Mouse (Mus musculus): ENCODE results near the gene Rsf1. TPM values are rescaled to one million over a fixed set of nuclear protein-coding genes. Genes with fewer than 3 reads are reported as not detected.

Rsf1 gene
- polyA plus RNA-seq, 1 experiment from 2014 or later, result 38.0 TPM

DNA sequence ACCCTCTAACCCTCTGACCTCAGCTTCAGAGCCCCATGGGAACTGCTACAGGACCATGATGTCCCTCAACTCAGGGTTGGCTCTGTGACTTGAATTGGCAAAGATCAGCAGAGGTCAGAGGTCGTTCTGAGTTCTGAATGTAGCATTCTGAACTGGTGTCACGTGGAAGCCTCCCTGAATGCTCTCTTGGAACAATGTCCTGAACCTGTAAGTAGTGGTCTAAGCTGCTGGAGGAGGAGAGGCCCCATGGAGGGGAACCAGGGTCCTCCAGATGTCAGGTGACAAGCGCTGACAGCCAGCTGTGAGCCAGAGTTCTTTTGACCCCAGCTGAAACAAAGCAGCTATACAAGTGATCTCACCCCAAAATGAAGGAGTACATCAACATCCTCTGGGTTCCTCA is 150.7 kb downstream of the Rsf1 start:
- H3K4me2 ChIP-seq, result no peak overlapping the region
- peaks cover 3% of the 10 kb centered on the region; the same call in 1 of the 2 replicates for H3K27me3 ChIP-seq
- H3K4me3 ChIP-seq (replicated peaks), result no peak overlapping the region
- no peaks in the 10 kb centered on the region for H3K9me3 ChIP-seq
- peaks cover 20% of the 10 kb centered on the region for H3K4me1 ChIP-seq
- H3K36me3 ChIP-seq (replicated peaks), result peaks cover 7% of the 10 kb centered on the region; the same call in 1 of the 2 replicates
- no peak for ATAC-seq (ENCODE audit: low FRiP score)
- no peak overlapping the region for H3K9ac ChIP-seq
- 27% methylated on average over 3 of the region's 3 CpGs for WGBS
- H3K27ac ChIP-seq, result no peak overlapping the region

DNA sequence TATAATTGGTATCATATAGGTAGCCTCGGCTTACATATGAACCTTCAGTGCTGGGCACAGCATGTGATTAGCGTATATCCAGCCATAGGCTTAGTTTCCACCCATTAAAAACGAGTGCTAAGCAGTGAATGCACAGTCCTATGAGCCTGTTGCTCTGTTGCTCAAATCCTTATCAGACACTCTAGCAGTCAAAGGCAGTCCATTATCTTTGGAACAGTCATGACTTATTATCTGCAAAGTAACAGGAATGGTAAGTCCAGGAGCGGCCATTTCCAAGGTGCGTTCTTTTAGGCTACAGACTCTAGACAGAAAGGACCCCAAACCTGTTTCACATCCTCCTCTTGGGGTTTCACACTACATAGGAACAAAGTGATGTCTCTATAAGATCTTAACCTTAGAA is 153.9 kb downstream of the Rsf1 start:
- no peak overlapping the region for H3K4me2 ChIP-seq
- no peak overlapping the region for H3K27ac ChIP-seq
- H3K9ac ChIP-seq, result no peak overlapping the region
- no peak overlapping the region for H3K4me3 ChIP-seq (replicated peaks)
- H3K27me3 ChIP-seq, result peaks cover 19% of the 10 kb centered on the region
- no peak for ATAC-seq (ENCODE audit: low FRiP score)
- no peaks in the 10 kb centered on the region for H3K9me3 ChIP-seq
- H3K4me1 ChIP-seq, result peaks cover 27% of the 10 kb centered on the region
- 89% methylated on average over 5 of the region's 5 CpGs for WGBS
- H3K36me3 ChIP-seq (replicated peaks), result no peaks in the 10 kb centered on the region

DNA sequence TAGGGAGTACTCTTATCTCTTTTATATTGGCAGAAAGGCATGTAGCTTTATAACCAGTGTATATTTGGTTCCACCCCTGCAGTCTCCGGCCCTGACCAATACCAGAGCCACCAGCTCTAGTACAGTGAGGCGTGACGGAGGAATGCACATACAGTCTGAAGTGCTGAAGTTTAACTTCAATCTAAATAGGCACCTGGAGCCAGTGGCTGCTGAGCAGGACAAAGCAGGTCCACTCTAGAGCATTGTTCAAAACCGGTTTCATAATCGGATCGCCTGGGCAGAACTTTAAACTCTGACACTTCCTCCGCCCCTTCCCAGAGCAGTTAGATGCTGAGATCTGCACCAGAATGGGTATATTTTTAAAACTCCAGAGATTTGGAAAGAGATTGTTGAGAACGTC is 155.3 kb downstream of the Rsf1 start:
- Histone ChIP-seq H3K4me1 (peaks cover 17% of the 10 kb centered on the region), H3K4me2 (no peak overlapping the region), H3K36me3 (replicated peaks) (no peaks in the 10 kb centered on the region), H3K27ac (no peak overlapping the region), H3K27me3 (peaks cover 25% of the 10 kb centered on the region), H3K9me3 (no peaks in the 10 kb centered on the region), H3K4me3 (replicated peaks) (no peak overlapping the region), H3K9ac (no peak overlapping the region)
- WGBS, result 83% methylated on average over 8 of the region's 8 CpGs
- no peak for ATAC-seq (ENCODE audit: low FRiP score)

DNA sequence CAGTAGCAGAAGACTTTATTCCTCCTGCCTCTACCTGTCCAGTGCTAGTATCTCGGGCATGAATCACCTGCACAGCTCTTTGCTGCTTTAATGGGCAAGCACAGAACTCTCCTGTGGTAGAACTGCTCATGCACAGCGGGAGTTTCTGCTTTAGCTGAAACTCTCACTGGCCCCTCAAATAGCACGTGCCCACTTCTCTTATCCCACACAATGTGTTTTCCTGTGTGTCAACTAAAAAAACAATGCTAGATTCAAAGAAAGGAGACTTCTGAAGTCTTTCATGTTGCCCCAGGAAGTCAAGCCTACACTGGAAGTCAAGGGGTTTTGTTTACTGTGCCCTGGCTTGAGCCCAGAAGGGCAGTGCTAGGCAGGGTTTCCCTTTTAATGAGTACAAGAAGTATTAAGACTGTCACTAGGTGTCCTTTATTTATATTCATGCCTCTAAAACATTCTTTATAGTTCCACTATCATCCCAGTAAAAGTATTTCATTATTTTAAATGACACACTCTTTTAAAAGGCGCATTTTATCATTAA is 156.3 kb downstream of the Rsf1 start:
- Histone ChIP-seq H3K27ac (no peak overlapping the region), H3K4me1 (peaks cover 10% of the 10 kb centered on the region), H3K4me2 (no peak overlapping the region), H3K36me3 (replicated peaks) (no peaks in the 10 kb centered on the region), H3K4me3 (replicated peaks) (no peak overlapping the region), H3K9me3 (no peaks in the 10 kb centered on the region), H3K9ac (no peak overlapping the region), H3K27me3 (peaks cover 30% of the 10 kb centered on the region)
- WGBS, result 31% methylated on average over 4 of the region's 4 CpGs
- no peak for ATAC-seq (ENCODE audit: low FRiP score)

DNA sequence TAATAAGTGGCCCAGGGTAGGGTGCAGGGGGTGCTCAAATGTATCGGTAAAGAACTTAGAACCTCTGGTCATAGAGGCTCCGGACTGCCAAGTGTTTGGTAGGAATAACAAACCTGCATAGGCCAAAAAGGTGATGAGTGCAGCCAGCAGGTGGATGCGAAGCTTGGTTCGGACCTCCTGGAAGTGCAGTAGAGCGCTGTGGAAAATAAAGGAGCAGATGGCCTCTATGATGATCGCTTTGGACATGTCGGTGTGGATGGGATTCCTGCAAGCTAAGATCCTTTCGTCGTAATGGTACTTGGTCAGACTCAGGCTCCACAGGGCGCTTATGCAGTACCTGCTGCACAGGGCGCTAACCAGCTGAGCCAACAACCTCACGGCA is 157.6 kb downstream of the Rsf1 start:
- H3K4me2 ChIP-seq, result peak overlapping the region; percentile 92
- no peak overlapping the region for H3K27ac ChIP-seq
- ATAC-seq (ENCODE audit: low FRiP score), result no peak; the same call in 1 of the 2 replicates
- H3K4me1 ChIP-seq, result peaks cover 10% of the 10 kb centered on the region
- no peaks in the 10 kb centered on the region for H3K36me3 ChIP-seq (replicated peaks)
- peaks cover 33% of the 10 kb centered on the region for H3K27me3 ChIP-seq
- peak overlapping the region; percentile 72 for H3K9ac ChIP-seq
- no peaks in the 10 kb centered on the region for H3K9me3 ChIP-seq
- WGBS, result 6% methylated on average over 12 of the region's 12 CpGs
- peak overlapping the region; percentile 66 for H3K4me3 ChIP-seq (replicated peaks)

DNA sequence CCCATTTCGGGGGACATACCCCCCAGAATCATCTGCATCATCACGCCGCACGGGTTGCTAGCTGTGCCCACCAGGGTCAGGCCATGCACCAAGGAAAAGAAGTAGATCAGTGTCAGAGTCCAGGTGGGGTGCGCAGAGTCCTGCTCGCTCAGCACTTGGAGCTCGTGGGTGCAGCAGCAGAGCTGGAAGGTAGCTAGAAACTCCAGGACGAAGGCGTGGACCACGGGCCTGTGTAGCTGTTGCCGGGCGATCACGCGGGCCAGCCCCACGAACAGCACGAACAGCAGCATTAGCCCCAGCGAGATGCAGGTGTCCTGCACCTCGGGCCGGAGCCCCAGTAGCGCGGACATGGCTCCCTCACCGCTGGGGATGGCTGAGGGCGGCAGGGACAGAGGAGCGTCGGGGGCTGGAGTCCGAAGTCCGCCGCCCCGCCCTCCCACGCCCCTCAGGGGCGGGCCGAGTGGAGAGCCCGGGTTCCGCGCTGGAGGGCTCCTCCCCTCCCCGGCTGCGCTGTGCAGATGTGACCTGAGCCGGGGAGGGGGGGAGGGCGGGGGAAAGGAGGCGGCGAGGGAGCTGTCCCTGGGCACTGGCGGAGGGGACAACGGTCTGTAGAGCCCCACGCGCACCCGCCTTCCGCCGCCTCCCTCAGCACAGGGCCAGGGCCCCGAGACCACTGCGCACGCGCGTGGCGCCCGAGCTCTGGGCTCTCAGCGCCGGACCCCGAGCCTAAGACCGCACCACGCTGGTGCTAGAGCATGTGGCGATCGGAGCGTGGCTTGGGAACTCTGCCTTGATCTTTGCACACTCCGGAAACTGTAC is 158.2 kb downstream of the Rsf1 start, which contains the start of gene Aqp11:
Gene Aqp11, minus strand, starts transcription at position 652 of the 819 bp plus-strand sequence.
- no peaks in the 10 kb centered on the region for H3K9me3 ChIP-seq
- H3K9ac ChIP-seq, result peak within 1 kb of the TSS; percentile 72
- peak within 1 kb of the TSS; percentile 66 for H3K4me3 ChIP-seq (replicated peaks)
- H3K4me2 ChIP-seq, result peak within 1 kb of the TSS; percentile 92
- H3K27ac ChIP-seq, result 0 out of 2 replicates have a peak within 1 kb of the TSS, but pooled peaks have one; percentile 19
- no peaks in the 10 kb centered on the region for H3K36me3 ChIP-seq (replicated peaks)
- WGBS, result under 1% methylated on average over 51 of the region's 64 CpGs
- H3K4me1 ChIP-seq, result peaks cover 10% of the 10 kb centered on the region
- ATAC-seq (ENCODE audit: low FRiP score), result peak; percentile 94
- peaks cover 33% of the 10 kb centered on the region for H3K27me3 ChIP-seq

DNA sequence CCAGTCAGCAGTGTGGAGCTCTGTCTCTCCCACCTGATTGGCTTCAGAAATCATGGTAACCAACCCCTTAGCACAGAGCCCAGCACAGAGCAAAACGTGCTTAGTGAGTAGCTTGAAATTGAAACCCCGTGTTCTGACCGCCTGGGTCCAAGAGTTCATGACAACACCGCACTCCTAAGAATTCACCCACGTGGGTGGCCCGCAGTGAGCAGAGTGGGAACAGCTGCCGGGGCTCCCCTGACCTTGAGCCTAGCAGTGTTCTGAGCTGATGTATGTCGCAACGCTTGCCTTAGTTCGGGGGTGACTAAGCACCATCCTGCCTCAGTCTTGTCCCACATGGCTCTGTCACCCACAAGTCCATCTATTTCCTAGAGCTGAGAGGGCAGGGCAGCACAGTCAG is 161.3 kb downstream of the Rsf1 start:
- no peak for ATAC-seq (ENCODE audit: low FRiP score)
- Histone ChIP-seq H3K9me3 (no peaks in the 10 kb centered on the region), H3K27me3 (peaks cover 29% of the 10 kb centered on the region), H3K4me1 (peaks cover 10% of the 10 kb centered on the region), H3K36me3 (replicated peaks) (no peaks in the 10 kb centered on the region), H3K4me2 (no peak overlapping the region), H3K4me3 (replicated peaks) (no peak overlapping the region), H3K27ac (no peak overlapping the region), H3K9ac (no peak overlapping the region)
- 50% methylated on average over 10 of the region's 10 CpGs for WGBS

DNA sequence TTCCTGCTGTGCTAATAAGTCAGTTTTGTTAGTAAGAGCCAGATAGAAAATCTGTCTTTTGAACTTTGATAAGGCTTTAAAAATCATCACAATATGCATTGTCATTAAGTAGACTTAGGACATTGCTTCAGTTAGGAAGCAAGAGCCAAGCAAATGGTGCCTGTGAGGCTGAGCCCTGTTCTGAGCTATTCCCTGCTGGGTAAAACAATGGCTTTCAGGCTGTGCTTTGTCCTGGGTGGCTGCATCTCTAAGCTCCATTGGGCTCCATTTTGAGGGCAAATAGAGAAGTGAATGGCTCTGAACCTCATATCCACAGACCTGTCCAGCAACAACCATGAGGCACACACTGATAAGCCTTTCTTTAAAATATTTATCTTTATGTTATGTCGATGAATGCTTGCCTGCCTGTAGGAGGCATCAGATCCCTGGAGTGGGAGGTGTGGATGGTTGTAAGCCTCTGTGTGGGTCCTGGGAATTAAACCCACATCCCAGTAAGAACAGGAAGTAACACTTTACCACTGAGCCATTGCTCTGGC is 162.1 kb downstream of the Rsf1 start:
- H3K9ac ChIP-seq, result no peak overlapping the region
- H3K4me1 ChIP-seq, result peaks cover 9% of the 10 kb centered on the region
- 7% methylated on average over 1 of the region's 1 CpGs for WGBS
- no peaks in the 10 kb centered on the region for H3K36me3 ChIP-seq (replicated peaks)
- no peak for ATAC-seq (ENCODE audit: low FRiP score)
- H3K27me3 ChIP-seq, result peaks cover 24% of the 10 kb centered on the region
- no peak overlapping the region for H3K4me3 ChIP-seq (replicated peaks)
- no peaks in the 10 kb centered on the region for H3K9me3 ChIP-seq
- no peak overlapping the region for H3K4me2 ChIP-seq
- no peak overlapping the region for H3K27ac ChIP-seq

Other genes starting within 250 kb of the Rsf1 start
- 3.0 and 3.3 TPM in 2 replicates for gene Usp35, start 247.9 kb upstream of the Rsf1 start, polyA plus RNA-seq (2016; fragmentation: Nextera tagmentation; extraction: Ambion mirVana)
- 4.3 and 5.2 TPM in 2 replicates for gene Kctd21, start 247.6 kb upstream of the Rsf1 start, polyA plus RNA-seq (2016; fragmentation: Nextera tagmentation; extraction: Ambion mirVana)
- 35.4 and 36.4 TPM in 2 replicates for gene Alg8, start 208.3 kb upstream of the Rsf1 start, polyA plus RNA-seq (2016; fragmentation: Nextera tagmentation; extraction: Ambion mirVana)
- gene Ndufc2, start 179.9 kb upstream of the Rsf1 start, polyA plus RNA-seq (2016; fragmentation: Nextera tagmentation; extraction: Ambion mirVana), result 392 and 393 TPM in 2 replicates
- gene Thrsp, start 162.2 kb upstream of the Rsf1 start, polyA plus RNA-seq (2016; fragmentation: Nextera tagmentation; extraction: Ambion mirVana), result 0.34 and 0.50 TPM in 2 replicates
- 1.3 and 2.0 TPM in 2 replicates for gene Kctd14, start 128.6 kb upstream of the Rsf1 start, polyA plus RNA-seq (2016; fragmentation: Nextera tagmentation; extraction: Ambion mirVana)
- gene Ints4, start 98.9 kb upstream of the Rsf1 start, polyA plus RNA-seq (2016; fragmentation: Nextera tagmentation; extraction: Ambion mirVana), result 57.8 and 58.3 TPM in 2 replicates
- gene Aamdc, start 392 bp upstream of the Rsf1 start, polyA plus RNA-seq (2016; fragmentation: Nextera tagmentation; extraction: Ambion mirVana), result 35.5 and 36.5 TPM in 2 replicates
- gene Clns1a, start 116.7 kb downstream of the Rsf1 start, polyA plus RNA-seq (2016; fragmentation: Nextera tagmentation; extraction: Ambion mirVana), result 216 and 226 TPM in 2 replicates
- 3.9 and 5.6 TPM in 2 replicates for gene Aqp11, start 158.4 kb downstream of the Rsf1 start, polyA plus RNA-seq (2016; fragmentation: Nextera tagmentation; extraction: Ambion mirVana)
- 91.2 and 96.3 TPM in 2 replicates for gene Pak1, start 208.7 kb downstream of the Rsf1 start, polyA plus RNA-seq (2016; fragmentation: Nextera tagmentation; extraction: Ambion mirVana)